Mouse (Mus musculus): ENCODE data around the gene Tor4a. TPM values are rescaled to one million over a fixed set of nuclear protein-coding genes. Genes with fewer than 3 reads are reported as not detected.

The Tor4a gene
- polyA plus RNA-seq, 1 experiment from 2014 or later = 13.8 TPM

GRCm38 (mm10) chr2:25211121-25211670 is 14.5 kb upstream of the Tor4a start, which contains the start of gene Nelfb:
Nelfb (minus strand) TSS chr2:25211489.
- H3K4me1 ChIP-seq (ENCODE audit: insufficient read depth, low read depth, low read length) = peaks cover 6% of the 10 kb centered on the region; the same call in 1 of the 2 replicates
- H3K36me3 ChIP-seq (ENCODE audit: insufficient read depth, low read length) = no peaks in the 10 kb centered on the region
- H3K27me3 ChIP-seq (replicated peaks; ENCODE audit: insufficient read depth, low read length) = no peaks in the 10 kb centered on the region
- no peaks in the 10 kb centered on the region for H3K9me3 ChIP-seq (ENCODE audit: low read length)
- H3K4me3 ChIP-seq (ENCODE audit: low read depth, low read length) = peak within 1 kb of the TSS; percentile 92
- DNase-seq (ENCODE audit: low spot score) = peak; percentile 96
- ATAC-seq = peak; percentile 97
- H3K27ac ChIP-seq (ENCODE audit: low read length) = peak within 1 kb of the TSS; percentile 88
- WGBS = under 1% methylated on average over 43 of the region's 44 CpGs
- peak within 1 kb of the TSS; percentile 89 for H3K9ac ChIP-seq (replicated peaks; ENCODE audit: low read depth)
- H3K4me2 ChIP-seq (replicated peaks; ENCODE audit: low read depth, low read length) = peak within 1 kb of the TSS; percentile 86
- TF ChIP-seq EP300 (IDR thresholded peaks at IDR 0.05) (no peak), CTCF (IDR thresholded peaks at IDR 0.05) (no peak; the same call in 1 of the 2 replicates)

GRCm38 (mm10) chr2:25210686-25211085 is 14.0 kb upstream of the Tor4a start:
- Histone ChIP-seq H3K4me2 (replicated peaks; ENCODE audit: low read depth, low read length) (peak overlapping the region; percentile 86), H3K9me3 (ENCODE audit: low read length) (no peaks in the 10 kb centered on the region), H3K36me3 (ENCODE audit: insufficient read depth, low read length) (no peaks in the 10 kb centered on the region; the same call in none of the 2 replicates), H3K4me3 (ENCODE audit: low read depth, low read length) (peak overlapping the region; percentile 92), H3K27me3 (replicated peaks; ENCODE audit: insufficient read depth, low read length) (no peaks in the 10 kb centered on the region), H3K9ac (replicated peaks; ENCODE audit: low read depth) (peak overlapping the region; percentile 89), H3K4me1 (ENCODE audit: insufficient read depth, low read depth, low read length) (peaks cover 6% of the 10 kb centered on the region; the same call in 1 of the 2 replicates), H3K27ac (ENCODE audit: low read length) (peak overlapping the region; percentile 88)
- TF ChIP-seq CTCF (IDR thresholded peaks at IDR 0.05) (no peak), EP300 (IDR thresholded peaks at IDR 0.05) (no peak)
- ATAC-seq (peak; percentile 6), DNase-seq (ENCODE audit: low spot score) (no peak)
- WGBS = under 1% methylated on average over 23 of the region's 24 CpGs

- no peak overlapping the region for H3K9ac ChIP-seq (replicated peaks; ENCODE audit: low read depth)
- peaks cover 13% of the 10 kb centered on the region for H3K36me3 ChIP-seq (ENCODE audit: insufficient read depth, low read length)
- no peak overlapping the region for H3K27ac ChIP-seq (ENCODE audit: low read length)
- no peak for TF ChIP-seq EP300 (IDR thresholded peaks at IDR 0.05)
- TF ChIP-seq CTCF (IDR thresholded peaks at IDR 0.05) = no peak
- H3K9me3 ChIP-seq (ENCODE audit: low read length) = no peaks in the 10 kb centered on the region
- H3K27me3 ChIP-seq (replicated peaks; ENCODE audit: insufficient read depth, low read length) = no peaks in the 10 kb centered on the region
- DNase-seq (ENCODE audit: low spot score) (no peak), ATAC-seq (no peak)
- peaks cover 6% of the 10 kb centered on the region; the same call in 1 of the 2 replicates for H3K4me1 ChIP-seq (ENCODE audit: insufficient read depth, low read depth, low read length)
- H3K4me2 ChIP-seq (replicated peaks; ENCODE audit: low read depth, low read length) = no peak overlapping the region
- 85% methylated on average over 1 of the region's 1 CpGs for WGBS
- no peak overlapping the region for H3K4me3 ChIP-seq (ENCODE audit: low read depth, low read length)
Measured at GRCm38 (mm10) chr2:25207593-25207992, 10.9 kb upstream of the Tor4a start.

GRCm38 (mm10) chr2:25203631-25204214 is 7.0 kb upstream of the Tor4a start:
- no peak overlapping the region for H3K9ac ChIP-seq (replicated peaks; ENCODE audit: low read depth)
- no peak overlapping the region for H3K4me3 ChIP-seq (ENCODE audit: low read depth, low read length)
- peaks cover 42% of the 10 kb centered on the region for H3K36me3 ChIP-seq (ENCODE audit: insufficient read depth, low read length)
- peak; percentile 52 for TF ChIP-seq CTCF (IDR thresholded peaks at IDR 0.05)
- TF ChIP-seq EP300 (IDR thresholded peaks at IDR 0.05) = no peak
- no peaks in the 10 kb centered on the region for H3K27me3 ChIP-seq (replicated peaks; ENCODE audit: insufficient read depth, low read length)
- 54% methylated on average over 4 of the region's 4 CpGs for WGBS
- H3K9me3 ChIP-seq (ENCODE audit: low read length) = no peaks in the 10 kb centered on the region
- ATAC-seq (no peak), DNase-seq (ENCODE audit: low spot score) (no peak)
- no peaks in the 10 kb centered on the region for H3K4me1 ChIP-seq (ENCODE audit: insufficient read depth, low read depth, low read length)
- no peak overlapping the region for H3K27ac ChIP-seq (ENCODE audit: low read length)
- no peak overlapping the region for H3K4me2 ChIP-seq (replicated peaks; ENCODE audit: low read depth, low read length)

GRCm38 (mm10) chr2:25200631-25201030 is 3.9 kb upstream of the Tor4a start:
- Histone ChIP-seq H3K4me1 (ENCODE audit: insufficient read depth, low read depth, low read length) (peaks cover 10% of the 10 kb centered on the region; the same call in 1 of the 2 replicates), H3K4me3 (ENCODE audit: low read depth, low read length) (no peak overlapping the region), H3K27ac (ENCODE audit: low read length) (no peak overlapping the region), H3K36me3 (ENCODE audit: insufficient read depth, low read length) (peaks cover 43% of the 10 kb centered on the region), H3K4me2 (replicated peaks; ENCODE audit: low read depth, low read length) (no peak overlapping the region), H3K27me3 (replicated peaks; ENCODE audit: insufficient read depth, low read length) (no peaks in the 10 kb centered on the region), H3K9me3 (ENCODE audit: low read length) (no peaks in the 10 kb centered on the region), H3K9ac (replicated peaks; ENCODE audit: low read depth) (no peak overlapping the region)
- whole genome bisulfite sequencing = 95% methylated on average over 2 of the region's 2 CpGs
- DNase-seq (ENCODE audit: low spot score) (no peak), ATAC-seq (no peak)
- no peak for TF ChIP-seq CTCF (IDR thresholded peaks at IDR 0.05)
- TF ChIP-seq EP300 (IDR thresholded peaks at IDR 0.05) = no peak

- DNase-seq (ENCODE audit: low spot score) = no peak
- Histone ChIP-seq H3K9me3 (ENCODE audit: low read length) (no peaks in the 10 kb centered on the region), H3K27ac (ENCODE audit: low read length) (peak overlapping the region; percentile 91; the same call in 1 of the 2 replicates), H3K4me1 (ENCODE audit: insufficient read depth, low read depth, low read length) (peaks cover 18% of the 10 kb centered on the region), H3K4me2 (replicated peaks; ENCODE audit: low read depth, low read length) (no peak overlapping the region), H3K4me3 (ENCODE audit: low read depth, low read length) (no peak overlapping the region), H3K36me3 (ENCODE audit: insufficient read depth, low read length) (peaks cover 34% of the 10 kb centered on the region), H3K9ac (replicated peaks; ENCODE audit: low read depth) (no peak overlapping the region), H3K27me3 (replicated peaks; ENCODE audit: insufficient read depth, low read length) (no peaks in the 10 kb centered on the region)
- ATAC-seq = no peak
- TF ChIP-seq EP300 (IDR thresholded peaks at IDR 0.05) (no peak), CTCF (IDR thresholded peaks at IDR 0.05) (no peak)
Measured at GRCm38 (mm10) chr2:25197946-25198345, 1.3 kb upstream of the Tor4a start.
